Mouse (Mus musculus): ENCODE results near the gene Acacb. TPM values are rescaled to one million over a fixed set of nuclear protein-coding genes. Genes with fewer than 3 reads are reported as not detected.

The Acacb gene
- total and polyA plus RNA-seq, 3 experiments = 3.9 to 16.3 (median 13.4) TPM

DNA sequence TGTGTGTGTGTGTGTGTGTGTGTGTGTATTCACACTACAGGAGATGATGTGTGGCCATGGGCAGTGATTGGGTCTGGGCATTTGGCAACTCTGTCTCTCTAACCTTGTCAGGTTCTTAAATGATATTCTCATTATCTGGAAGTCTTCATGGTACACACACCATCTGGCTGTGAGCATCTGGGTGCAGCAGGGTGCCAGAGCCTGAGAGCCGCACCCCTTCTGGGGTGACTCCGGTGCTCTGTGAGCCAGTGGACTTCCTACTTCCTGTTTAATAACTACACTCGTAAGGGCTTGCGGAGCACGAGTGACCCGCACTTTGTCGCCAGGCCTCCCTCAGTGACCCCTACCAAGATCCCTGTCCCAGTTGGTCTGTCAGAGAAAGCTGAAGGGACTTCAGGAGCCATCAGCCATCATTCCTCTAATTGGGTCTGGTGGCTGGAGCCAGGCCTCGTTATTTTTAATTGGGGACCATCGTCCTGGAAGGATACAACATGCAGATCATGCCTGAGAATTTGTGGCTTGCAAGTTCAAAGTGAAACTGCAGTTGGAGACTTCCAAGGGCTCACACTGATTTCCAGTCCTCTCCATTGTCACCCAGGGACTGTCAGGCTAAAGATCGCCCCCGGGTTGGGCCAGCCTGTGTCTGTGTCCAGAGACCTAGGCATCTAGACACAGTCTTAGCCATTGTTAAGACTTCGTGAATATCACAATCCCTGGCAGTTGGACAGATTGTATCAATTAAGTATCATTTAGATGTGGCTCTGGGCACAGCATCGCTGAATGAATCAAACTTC lies 138.5 kb downstream of the Acacb start:
- Histone ChIP-seq H3K4me3 (replicated peaks in 1 of 3; ENCODE audit: low read depth in 2 of 3, low read length in 2 of 3, poor library complexity in 1 of 3) (no peak overlapping the region), H3K27me3 (replicated peaks) (no peaks in the 10 kb centered on the region), H3K27ac (ENCODE audit: insufficient read depth, low read depth) (no peak overlapping the region), H3K9ac (ENCODE audit: insufficient read depth, low read depth) (no peak overlapping the region), H3K4me1 (ENCODE audit: control insufficient read depth in 1 of 2, insufficient read depth in 2 of 2) (peaks cover 0 to 17% of the 10 kb centered on the region in 2 experiments; a peak in 2 of 4 replicates), H3K4me2 (ENCODE audit: insufficient read depth, low read depth, poor library complexity, severe bottlenecking) (peak overlapping the region; percentile 40; the same call in 1 of the 2 replicates), H3K36me3 (replicated peaks in 1 of 2; ENCODE audit: control insufficient read depth in 1 of 2, insufficient read depth in 1 of 2, low read length in 1 of 2) (no peaks in the 10 kb centered on the region), H3K9me3 (replicated peaks; ENCODE audit: low read length) (no peaks in the 10 kb centered on the region), H3K79me2 (replicated peaks; ENCODE audit: control insufficient read depth, extremely low read depth, insufficient read depth, poor library complexity, severe bottlenecking) (no peaks in the 10 kb centered on the region)
- no peak for DNase-seq (ENCODE audit: extremely low read depth)
- dilution Hi-C loops (cut with MboI; ENCODE audit: extremely low pct_ligation_motif_present, extremely low pct_unique_long_range_greater_than_20kb, low sequenced_read_pairs) = no loop called here
- TF ChIP-seq ZKSCAN1 (IDR thresholded peaks at IDR 0.05; ENCODE audit: borderline replicate concordance, low read depth, low read length) = no peak
- no peak for TF ChIP-seq MAX (IDR thresholded peaks at IDR 0.05; ENCODE audit: low read length)
- no peak for TF ChIP-seq JUND (conservative IDR thresholded peaks at IDR 0.05; ENCODE audit: low read depth, low read length)
- no peak for TF ChIP-seq HCFC1 (IDR thresholded peaks at IDR 0.05; ENCODE audit: low read depth, low read length)
- no peak for TF ChIP-seq TCF12 (IDR thresholded peaks at IDR 0.05; ENCODE audit: low read depth, low read length)
- TF ChIP-seq USF2 (conservative IDR thresholded peaks at IDR 0.05; ENCODE audit: low read depth, low read length) = no peak
- no peak for TF ChIP-seq ZMIZ1 (IDR thresholded peaks at IDR 0.05; ENCODE audit: low read depth, low read length)
- TF ChIP-seq MXI1 (IDR thresholded peaks at IDR 0.05; ENCODE audit: low read depth, low read length) = no peak
- TF ChIP-seq ZC3H11A (IDR thresholded peaks at IDR 0.05; ENCODE audit: low read depth, low read length) = no peak
- TF ChIP-seq SMC3 (IDR thresholded peaks at IDR 0.05; ENCODE audit: low read depth, low read length) = no peak
- TF ChIP-seq ZNF384 (IDR thresholded peaks at IDR 0.05; ENCODE audit: low read depth, low read length) = no peak
- TF ChIP-seq NELFE (IDR thresholded peaks at IDR 0.05; ENCODE audit: low read depth, low read length) = no peak
- in situ Hi-C loops (cut with MboI; ENCODE audit: low pct_ligation_motif_present, low pct_unique_long_range_greater_than_20kb, low sequenced_read_pairs) = no loop called here

GRCm38 (mm10) chr5:114285398-114285700 lies 139.0 kb downstream of the Acacb start:
- in situ Hi-C loops (cut with MboI; ENCODE audit: low pct_ligation_motif_present, low pct_unique_long_range_greater_than_20kb, low sequenced_read_pairs) (no loop called here), dilution Hi-C loops (cut with MboI; ENCODE audit: extremely low pct_ligation_motif_present, extremely low pct_unique_long_range_greater_than_20kb, low sequenced_read_pairs) (no loop called here)
- no peak overlapping the region for H3K27ac ChIP-seq (ENCODE audit: insufficient read depth, low read depth)
- no peaks in the 10 kb centered on the region for H3K79me2 ChIP-seq (replicated peaks; ENCODE audit: control insufficient read depth, extremely low read depth, insufficient read depth, poor library complexity, severe bottlenecking)
- H3K9ac ChIP-seq (ENCODE audit: insufficient read depth, low read depth) = no peak overlapping the region
- H3K9me3 ChIP-seq (replicated peaks; ENCODE audit: low read length) = no peaks in the 10 kb centered on the region
- peaks cover 0 to 17% of the 10 kb centered on the region in 2 experiments; a peak in 2 of 4 replicates for H3K4me1 ChIP-seq (ENCODE audit: control insufficient read depth in 1 of 2, insufficient read depth in 2 of 2)
- TF ChIP-seq RAD21 (IDR thresholded peaks at IDR 0.05; ENCODE audit: low read depth, low read length) (no peak), CHD1 (IDR thresholded peaks at IDR 0.05; ENCODE audit: low read depth, low read length) (no peak), MEF2A (IDR thresholded peaks at IDR 0.05; ENCODE audit: borderline replicate concordance, low read depth, low read length) (no peak), UBTF (IDR thresholded peaks at IDR 0.05; ENCODE audit: low read depth, low read length) (no peak), ZNF384 (IDR thresholded peaks at IDR 0.05; ENCODE audit: low read depth, low read length) (no peak), E2F4 (IDR thresholded peaks at IDR 0.05; ENCODE audit: insufficient replicate concordance, low read depth, low read length) (no peak), POLR2A (IDR thresholded peaks at IDR 0.05; ENCODE audit: low read depth, low read length) (no peak), MAZ (IDR thresholded peaks at IDR 0.05; ENCODE audit: low read depth, low read length) (no peak), PAX5 (IDR thresholded peaks at IDR 0.05; ENCODE audit: low read length) (no peak), EP300 (IDR thresholded peaks at IDR 0.05; ENCODE audit: low read length) (peak; percentile 47; the same call in 1 of the 2 replicates), NELFE (IDR thresholded peaks at IDR 0.05; ENCODE audit: low read depth, low read length) (no peak), USF2 (conservative IDR thresholded peaks at IDR 0.05; ENCODE audit: low read depth, low read length) (no peak), SIN3A (IDR thresholded peaks at IDR 0.05; ENCODE audit: low read length) (no peak), MAFK (IDR thresholded peaks at IDR 0.05; ENCODE audit: insufficient replicate concordance, low read length) (no peak), ETS1 (conservative IDR thresholded peaks at IDR 0.05; ENCODE audit: low read depth, low read length) (0 out of 2 replicates have a peak, but pooled peaks have one; percentile 12), JUN (IDR thresholded peaks at IDR 0.05; ENCODE audit: insufficient read depth, low read depth, low read length) (peak; percentile 5; the same call in 1 of the 2 replicates), ZMIZ1 (IDR thresholded peaks at IDR 0.05; ENCODE audit: low read depth, low read length) (no peak)
- peak overlapping the region; percentile 40; the same call in 1 of the 2 replicates for H3K4me2 ChIP-seq (ENCODE audit: insufficient read depth, low read depth, poor library complexity, severe bottlenecking)
- H3K4me3 ChIP-seq (replicated peaks in 1 of 3; ENCODE audit: low read depth in 2 of 3, low read length in 2 of 3, poor library complexity in 1 of 3) = no peak overlapping the region
- H3K27me3 ChIP-seq (replicated peaks) = no peaks in the 10 kb centered on the region
- DNase-seq (ENCODE audit: extremely low read depth) = peak; percentile 63
- H3K36me3 ChIP-seq (replicated peaks in 1 of 2; ENCODE audit: control insufficient read depth in 1 of 2, insufficient read depth in 1 of 2, low read length in 1 of 2) = no peaks in the 10 kb centered on the region
